Mouse (Mus musculus): ENCODE data around the gene Cd82.

Cd82 gene

DNA sequence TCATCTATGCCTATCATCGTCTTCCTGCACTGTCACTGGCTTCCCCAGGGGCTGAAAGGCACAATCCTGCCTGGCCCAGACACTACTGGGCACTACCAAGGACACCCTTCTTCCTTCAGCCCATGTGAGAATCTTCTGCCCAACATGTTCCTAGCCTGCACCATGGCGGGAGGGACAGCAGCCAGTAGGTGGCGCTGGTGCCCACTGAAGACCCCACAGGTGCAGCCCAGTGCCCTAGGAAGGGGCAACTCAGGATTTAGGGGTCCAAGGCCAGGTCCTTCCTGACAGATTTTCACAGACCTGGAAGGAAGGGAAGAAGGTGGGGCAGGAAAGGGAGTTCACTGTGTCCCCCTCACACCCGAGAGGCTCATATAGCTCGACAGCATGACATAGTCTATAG, 47.7 kb downstream of the Cd82 start:
- DNase-seq (ENCODE audit: low spot score in 2 of 2) = no peak

- no peak for DNase-seq (ENCODE audit: low spot score in 2 of 2)
Measured at GRCm38 (mm10) chr2:93414163-93414562, 48.8 kb downstream of the Cd82 start.

GRCm38 (mm10) chr2:93413367-93414014, 49.4 kb downstream of the Cd82 start:
- no peak for DNase-seq (ENCODE audit: low spot score in 2 of 2)

GRCm38 (mm10) chr2:93412101-93412500, 50.8 kb downstream of the Cd82 start:
- no peak for DNase-seq (ENCODE audit: low spot score in 2 of 2)

GRCm38 (mm10) chr2:93410899-93411570, 51.9 kb downstream of the Cd82 start:
- no peak for DNase-seq (ENCODE audit: low spot score in 2 of 2)

DNA sequence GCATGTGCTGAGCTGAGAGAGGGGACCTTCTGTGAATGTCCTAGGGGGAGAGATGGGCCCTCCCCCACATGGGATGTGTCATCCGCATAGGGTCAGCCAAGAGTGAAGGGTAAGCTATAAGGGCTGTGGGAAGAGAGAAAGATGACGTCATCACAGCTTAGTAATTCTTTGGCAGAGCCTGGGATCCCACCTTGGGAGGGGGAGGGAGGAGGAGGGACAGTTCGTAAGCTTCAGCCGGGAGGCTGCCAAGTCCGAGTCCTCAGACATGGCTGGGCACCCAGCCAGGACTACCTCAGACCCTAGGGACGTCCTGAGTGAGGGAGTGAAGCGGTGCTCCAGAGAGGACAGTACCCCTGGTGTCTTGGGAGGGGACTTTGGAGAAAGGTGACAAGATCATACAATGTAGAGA, 57.9 kb downstream of the Cd82 start:
- DNase-seq (ENCODE audit: low spot score in 2 of 2) = no peak

DNA sequence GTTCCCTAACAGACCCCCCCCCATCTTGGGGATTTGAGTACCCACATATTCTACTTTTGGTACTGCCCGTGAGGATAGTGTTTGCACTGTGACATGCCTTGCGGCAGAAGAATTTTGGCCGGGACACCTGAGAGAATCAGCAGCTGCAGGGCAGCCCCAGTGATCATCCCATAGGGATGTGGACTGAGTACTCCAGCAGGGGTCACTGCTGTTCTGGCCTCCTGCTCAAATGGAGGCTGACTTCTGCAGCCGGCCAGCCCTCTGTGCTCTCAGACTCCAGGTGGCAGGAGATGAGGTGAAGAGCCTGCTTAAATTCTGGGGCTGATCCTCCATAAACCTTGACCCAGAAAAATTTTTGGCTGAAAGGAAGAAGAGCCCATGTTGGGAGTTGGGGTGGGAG, 58.8 kb downstream of the Cd82 start:
- DNase-seq (ENCODE audit: low spot score in 2 of 2) = no peak

GRCm38 (mm10) chr2:93403267-93403666, 59.7 kb downstream of the Cd82 start:
- DNase-seq (ENCODE audit: low spot score in 2 of 2) = no peak

DNA sequence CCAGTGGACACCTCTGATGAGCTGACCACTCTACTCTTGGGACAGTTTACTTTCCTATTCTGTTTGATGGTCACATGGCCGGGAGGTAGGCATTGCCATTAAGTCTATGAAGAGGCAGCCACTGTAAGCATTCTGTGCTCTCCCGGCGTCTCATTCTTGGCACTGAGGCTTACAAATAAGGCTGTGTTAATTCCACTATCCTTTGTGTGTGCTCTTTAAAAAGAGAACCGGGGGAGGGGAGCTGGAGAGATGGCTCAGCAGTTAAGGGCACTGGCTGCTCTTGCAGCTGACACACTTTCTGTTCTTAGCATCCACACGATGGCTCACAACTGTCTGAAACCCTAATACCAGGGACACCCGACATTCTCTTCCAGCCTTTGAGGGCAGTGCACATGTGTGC, 71.7 kb downstream of the Cd82 start:
- peak in 1 of 2 experiments; percentile 14 for DNase-seq (ENCODE audit: low spot score in 2 of 2)

GRCm38 (mm10) chr2:93390170-93390926, 72.6 kb downstream of the Cd82 start:
- no peak for DNase-seq (ENCODE audit: low spot score in 2 of 2)

DNA sequence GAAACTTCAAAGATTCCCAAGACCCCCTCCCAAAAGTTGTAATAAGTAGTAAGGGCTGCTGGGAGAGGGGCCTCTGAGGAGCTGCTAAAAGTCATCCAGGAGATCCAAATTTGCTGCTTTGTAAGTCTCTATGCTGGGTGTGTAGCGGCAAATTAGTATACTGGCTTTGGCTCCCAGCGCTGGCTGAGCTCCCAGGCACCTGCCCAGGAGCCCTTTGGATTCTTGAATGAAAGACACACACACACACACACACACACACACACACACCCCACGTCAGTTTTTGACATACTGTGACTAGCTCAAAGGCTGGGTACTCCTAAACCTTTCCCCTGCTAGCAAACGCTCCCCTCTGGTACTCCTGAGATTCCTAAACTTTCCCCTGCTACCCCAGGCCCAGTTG, 76.0 kb downstream of the Cd82 start:
- DNase-seq (ENCODE audit: low spot score in 2 of 2) = no peak

GRCm38 (mm10) chr2:93383831-93384230, 79.1 kb downstream of the Cd82 start:
- DNase-seq (ENCODE audit: low spot score in 2 of 2) = peak in 1 of 2 experiments; percentile 9

DNA sequence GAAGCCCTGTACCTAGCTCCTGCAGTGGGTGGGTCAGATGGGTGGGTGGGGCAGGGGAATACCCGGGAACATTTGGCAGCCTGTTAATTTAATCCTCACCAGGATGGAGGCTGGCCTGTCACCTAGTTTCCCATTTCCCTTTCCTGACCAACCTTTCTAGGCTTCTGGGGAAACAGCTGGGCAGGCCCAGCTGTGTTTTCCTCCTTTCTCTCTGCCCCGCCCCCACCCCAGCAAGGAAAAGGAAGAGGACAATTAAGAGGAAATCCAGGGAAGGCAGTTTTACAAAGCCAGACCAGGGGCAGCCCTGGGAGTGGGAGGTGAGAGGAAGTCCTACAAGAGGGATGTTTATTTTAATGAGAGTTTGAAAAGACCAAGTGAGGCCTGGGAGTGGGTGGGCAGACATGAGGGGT, 82.3 kb downstream of the Cd82 start:
- no peak for DNase-seq (ENCODE audit: low spot score in 2 of 2)

GRCm38 (mm10) chr2:93377797-93378196, 85.1 kb downstream of the Cd82 start:
- peak in 1 of 2 experiments; percentile 11 for DNase-seq (ENCODE audit: low spot score in 2 of 2)

GRCm38 (mm10) chr2:93377157-93377556, 85.8 kb downstream of the Cd82 start:
- no peak for DNase-seq (ENCODE audit: low spot score in 2 of 2)

DNA sequence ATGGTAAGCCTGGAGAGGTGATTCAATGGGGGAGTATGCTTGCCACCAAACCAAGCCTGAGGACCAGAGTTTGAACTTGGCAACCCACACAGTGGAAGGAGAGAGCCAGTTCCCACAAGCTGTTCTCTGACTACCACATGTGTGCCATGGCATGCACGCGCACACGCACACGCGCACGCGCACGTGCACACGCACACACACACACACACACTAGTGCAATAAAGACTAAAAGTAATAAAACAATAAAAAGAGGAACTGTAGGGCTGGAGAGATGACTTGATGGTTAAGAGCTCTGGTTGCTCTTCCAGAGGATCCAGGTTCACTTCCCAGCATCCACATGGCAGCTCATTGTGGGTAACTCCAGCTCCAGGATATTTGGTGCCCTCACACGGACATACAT, 90.1 kb downstream of the Cd82 start:
- no peak for DNase-seq (ENCODE audit: low spot score in 2 of 2)

GRCm38 (mm10) chr2:93372097-93372571, 90.8 kb downstream of the Cd82 start:
- no peak for DNase-seq (ENCODE audit: low spot score in 2 of 2)
